Mouse (Mus musculus) forebrain, embryonic 16.5 days (tissue): ENCODE results near the gene Vezf1. TPM values are rescaled to one million over a fixed set of nuclear protein-coding genes. Genes with fewer than 3 reads are reported as not detected.

ENCODE experiments used
- ATAC-seq: fragments of 200-750 bp; cut with Nextera tagmentation; 2 replicates; pipeline ENCODE4 v1.8.0; 2017; ENCODE audit warnings: mild to moderate bottlenecking, moderate library complexity
- H3K27ac ChIP-seq: fragments of 300-500 bp; sonication (generic); 2 replicates; pipeline ENCODE4 v1.5.1; 2014; ENCODE audit warnings: low read length, control low read depth
- H3K27me3 ChIP-seq: fragments of 300-500 bp; sonication (generic); replicated peaks from 2 replicates; pipeline ENCODE4 v1.6.1; 2014; ENCODE audit warnings: low read length; ENCODE audit not compliant: control insufficient read depth, insufficient read depth
- H3K36me3 ChIP-seq: fragments of 300-500 bp; sonication (generic); 2 replicates; pipeline ENCODE4 v1.6.1; 2014; ENCODE audit not compliant: control insufficient read depth, insufficient read depth
- H3K4me1 ChIP-seq: fragments of 300-500 bp; sonication (generic); replicated peaks from 2 replicates; pipeline ENCODE4 v1.6.1; 2014; ENCODE audit warnings: low read length; ENCODE audit not compliant: control insufficient read depth, insufficient read depth
- H3K4me2 ChIP-seq: fragments of 300-500 bp; sonication (generic); 2 replicates; pipeline ENCODE4 v1.6.1; 2014; ENCODE audit warnings: mild to moderate bottlenecking, low read length, control low read depth
- H3K4me3 ChIP-seq: fragments of 300-500 bp; sonication (generic); replicated peaks from 2 replicates; pipeline ENCODE4 v1.5.1; 2014; ENCODE audit warnings: mild to moderate bottlenecking, low read length, control low read depth
- H3K9ac ChIP-seq: fragments of 300-500 bp; sonication (generic); replicated peaks from 2 replicates; pipeline ENCODE4 v1.6.1; 2014; ENCODE audit warnings: low read depth, low read length, control low read depth
- H3K9me3 ChIP-seq: fragments of 300-500 bp; sonication (generic); 2 replicates; pipeline ENCODE4 v1.6.1; 2016; ENCODE audit warnings: low read length; ENCODE audit not compliant: control insufficient read depth
- WGBS: fragments of 180-500 bp; shearing (Covaris S2); extraction: QIAGEN DNeasy Blood & Tissue Kit; methylation state at CpG from one replicate; pipeline ENCODE4 v1.1.7; 2014; 5-methylcytosine and 5-hydroxymethylcytosine counted together
- polyA plus RNA-seq: library from polyadenylated mRNA; unstranded; fragments of >200 nt; fragmentation: Nextera tagmentation; extraction: Ambion mirVana; gene quantifications from 2 replicates; pipeline ENCODE4 v1.2.1, GENCODE M21; 2015

The Vezf1 gene
- 59.7 and 68.1 TPM in 2 replicates for polyA plus RNA-seq

DNA sequence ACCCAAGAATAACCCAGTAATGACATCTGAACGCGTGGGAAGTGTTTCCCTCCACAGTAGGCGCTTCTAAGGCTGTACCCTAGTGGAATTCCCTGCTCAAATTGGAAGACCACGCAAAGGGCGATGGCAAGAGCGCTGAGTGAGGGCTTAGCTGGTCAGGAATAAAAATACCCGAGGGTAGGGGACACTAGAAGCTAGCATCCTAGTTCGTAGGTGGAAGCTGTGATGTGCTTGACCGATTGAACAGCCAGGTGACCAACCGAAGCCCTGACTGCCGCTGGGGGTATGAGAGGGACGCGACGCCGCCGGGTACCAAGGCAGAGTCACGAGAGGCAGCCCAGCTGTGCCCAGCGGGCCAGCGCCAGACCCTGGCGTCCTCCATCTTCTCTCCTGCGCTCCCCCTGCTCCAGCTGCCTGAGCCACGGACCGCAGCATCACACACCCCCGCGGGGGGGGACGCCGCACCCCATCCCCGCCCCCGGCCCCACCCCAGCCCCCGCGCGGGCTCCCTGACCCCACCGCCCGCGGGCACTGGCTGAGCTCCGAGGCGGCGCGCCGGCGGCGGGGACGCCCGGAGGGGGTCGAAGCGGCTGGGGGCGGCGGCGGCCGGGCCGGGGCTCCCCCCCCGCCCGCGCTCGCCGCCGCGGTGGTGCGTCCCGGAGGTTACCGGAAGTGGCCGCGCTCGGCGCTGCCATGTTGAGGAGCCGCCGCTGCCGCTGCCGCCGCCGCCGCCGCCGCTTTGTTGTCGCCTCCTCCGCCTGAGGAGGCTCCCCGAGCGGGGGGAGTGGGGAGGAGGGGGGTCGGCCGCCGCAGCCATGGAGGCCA, at the start of gene Vezf1:
TSS of gene Vezf1 (plus strand) at position 694 of the 825 bp plus-strand sequence.
- H3K27ac ChIP-seq = peak within 1 kb of the TSS; percentile 96
- H3K4me3 ChIP-seq = peak within 1 kb of the TSS; percentile 98
- H3K36me3 ChIP-seq = no peaks in the 10 kb centered on the region
- H3K9me3 ChIP-seq = no peaks in the 10 kb centered on the region
- H3K9ac ChIP-seq = peak within 1 kb of the TSS; percentile 99
- ATAC-seq = peak; percentile 89
- peaks cover 33% of the 10 kb centered on the region for H3K4me1 ChIP-seq
- H3K27me3 ChIP-seq = no peaks in the 10 kb centered on the region
- WGBS = under 1% methylated on average over 26 of the region's 81 CpGs
- H3K4me2 ChIP-seq = peak within 1 kb of the TSS; percentile 94

DNA sequence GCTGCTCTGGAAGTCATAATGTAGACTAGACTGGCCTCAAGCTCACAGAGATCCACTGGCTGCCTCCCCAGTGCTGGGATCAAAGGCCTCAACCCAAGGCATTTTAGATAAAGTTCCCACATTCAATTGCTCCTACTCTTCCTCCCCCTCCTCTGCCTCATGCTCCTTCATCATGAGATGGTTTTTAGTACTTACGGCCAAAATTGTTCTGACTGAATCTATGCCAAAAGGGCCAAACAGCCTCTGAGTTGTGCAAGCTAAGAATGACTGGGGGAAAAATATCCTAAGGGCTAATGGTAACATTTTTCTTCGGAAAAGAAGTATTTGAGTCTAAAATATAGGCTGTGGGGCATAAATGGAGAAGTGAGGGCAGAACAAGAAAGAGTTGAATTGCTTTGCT, 44.1 kb upstream of the Vezf1 start:
- WGBS = 90% methylated on average over 2 of the region's 2 CpGs
- Histone ChIP-seq H3K4me2 (no peak overlapping the region), H3K9me3 (no peaks in the 10 kb centered on the region), H3K4me3 (no peak overlapping the region), H3K27ac (no peak overlapping the region), H3K9ac (no peak overlapping the region), H3K27me3 (no peaks in the 10 kb centered on the region), H3K4me1 (peaks cover 14% of the 10 kb centered on the region), H3K36me3 (no peaks in the 10 kb centered on the region)
- ATAC-seq = no peak

DNA sequence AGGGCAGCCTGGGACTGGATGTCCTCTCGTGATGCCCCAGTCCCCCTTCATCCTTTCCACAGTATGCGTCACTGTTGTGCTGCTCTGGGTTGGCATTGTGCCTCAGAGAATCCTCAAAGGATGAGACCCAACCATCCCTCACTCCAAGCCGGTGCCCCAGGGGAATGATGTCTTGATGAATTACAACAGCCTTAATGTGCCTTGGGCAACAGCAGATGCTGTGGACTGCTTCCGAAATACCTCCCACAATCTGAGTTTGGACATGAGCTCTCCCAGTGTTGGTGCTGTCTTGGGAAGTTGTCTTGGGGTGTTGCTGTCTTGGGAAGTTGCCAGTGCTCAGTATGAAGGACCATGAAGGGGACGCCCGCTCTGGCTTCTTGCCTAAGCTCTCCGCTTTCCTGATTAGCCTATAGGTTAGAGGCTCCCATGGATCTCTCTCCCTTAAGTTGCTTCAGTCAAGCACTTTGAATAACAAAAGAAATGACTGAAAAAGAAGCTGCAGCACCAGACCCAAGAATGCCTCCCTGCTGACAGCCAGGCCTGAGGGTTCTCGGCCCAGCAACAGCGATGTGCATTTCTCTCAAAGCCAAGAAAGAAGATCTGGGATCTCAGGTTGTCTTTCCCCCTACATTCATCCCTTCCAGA, 40.6 kb upstream of the Vezf1 start:
- H3K36me3 ChIP-seq = no peaks in the 10 kb centered on the region
- H3K9me3 ChIP-seq = no peaks in the 10 kb centered on the region
- no peak overlapping the region for H3K4me3 ChIP-seq
- 0 out of 2 replicates have a peak, but pooled peaks have one; percentile 1 for ATAC-seq
- no peaks in the 10 kb centered on the region for H3K27me3 ChIP-seq
- no peak overlapping the region for H3K4me2 ChIP-seq
- H3K27ac ChIP-seq = peak overlapping the region; percentile 83
- H3K9ac ChIP-seq = no peak overlapping the region
- H3K4me1 ChIP-seq = peaks cover 24% of the 10 kb centered on the region
- WGBS = 30% methylated on average over 9 of the region's 9 CpGs

DNA sequence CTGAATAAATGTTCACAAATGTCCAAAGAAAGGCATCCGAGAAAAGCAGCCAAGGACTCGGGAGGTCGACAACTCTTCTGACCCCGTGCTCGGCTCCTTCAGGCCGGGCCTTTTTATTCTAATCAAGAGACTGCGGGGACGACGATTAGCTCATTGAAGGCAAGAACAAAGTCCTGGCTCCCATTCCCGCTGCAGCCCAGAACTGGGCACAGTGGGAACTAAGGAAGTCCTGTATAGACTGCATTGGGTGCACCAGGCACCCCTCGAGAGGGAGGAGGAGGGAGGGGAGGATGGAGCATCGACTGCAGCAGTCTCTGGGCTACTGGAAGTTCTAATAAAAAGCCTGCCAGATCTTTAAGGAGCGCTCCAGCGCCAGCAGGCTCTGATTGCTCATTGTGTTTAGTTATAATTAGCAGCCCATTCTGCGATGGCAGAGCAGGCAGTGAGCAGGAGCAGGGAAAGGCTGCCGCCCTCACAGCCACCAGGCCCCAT, 39.8 kb upstream of the Vezf1 start:
- peak overlapping the region; percentile 83 for H3K27ac ChIP-seq
- H3K4me3 ChIP-seq = no peak overlapping the region
- peak overlapping the region; percentile 11; the same call in 1 of the 2 replicates for H3K4me2 ChIP-seq
- 1% methylated on average over 16 of the region's 16 CpGs for WGBS
- H3K27me3 ChIP-seq = no peaks in the 10 kb centered on the region
- H3K9me3 ChIP-seq = no peaks in the 10 kb centered on the region
- H3K9ac ChIP-seq = peak overlapping the region; percentile 26; the same call in 1 of the 2 replicates
- ATAC-seq = peak; percentile 89
- H3K36me3 ChIP-seq = no peaks in the 10 kb centered on the region
- H3K4me1 ChIP-seq = peaks cover 27% of the 10 kb centered on the region

DNA sequence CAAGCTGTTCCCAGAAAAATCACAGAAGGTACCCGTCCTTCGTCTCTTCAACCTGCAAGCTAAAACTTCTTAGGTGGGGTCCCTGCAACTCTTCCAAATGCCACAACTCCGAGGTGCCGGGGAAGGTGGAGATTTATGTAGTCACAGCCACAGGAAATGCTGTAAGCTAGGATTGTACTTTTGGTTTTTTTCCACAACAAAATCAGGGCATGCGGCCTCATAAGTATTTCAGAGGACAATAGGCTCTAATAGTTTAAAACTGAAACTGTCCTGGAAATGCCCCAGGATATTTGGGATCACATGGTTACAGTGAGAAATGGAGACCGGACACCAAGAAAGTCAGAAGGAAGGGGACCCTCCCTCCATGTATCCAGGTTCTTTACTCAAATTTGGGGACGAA, 37.9 kb upstream of the Vezf1 start:
- H3K4me3 ChIP-seq = no peak overlapping the region
- H3K9ac ChIP-seq = no peak overlapping the region
- no peaks in the 10 kb centered on the region for H3K9me3 ChIP-seq
- ATAC-seq = no peak
- no peak overlapping the region for H3K27ac ChIP-seq
- H3K4me1 ChIP-seq = peaks cover 27% of the 10 kb centered on the region
- H3K36me3 ChIP-seq = no peaks in the 10 kb centered on the region
- WGBS = 94% methylated on average over 7 of the region's 7 CpGs
- H3K4me2 ChIP-seq = no peak overlapping the region
- no peaks in the 10 kb centered on the region for H3K27me3 ChIP-seq

GRCm38 (mm10) chr11:88030836-88031235, 37.2 kb upstream of the Vezf1 start:
- ATAC-seq = no peak
- Histone ChIP-seq H3K4me2 (no peak overlapping the region), H3K9ac (no peak overlapping the region), H3K4me1 (peaks cover 27% of the 10 kb centered on the region), H3K4me3 (no peak overlapping the region), H3K9me3 (no peaks in the 10 kb centered on the region), H3K27ac (no peak overlapping the region), H3K36me3 (no peaks in the 10 kb centered on the region), H3K27me3 (no peaks in the 10 kb centered on the region)
- 96% methylated on average over 2 of the region's 2 CpGs for WGBS

GRCm38 (mm10) chr11:88031753-88032152, 36.3 kb upstream of the Vezf1 start:
- no peak overlapping the region for H3K4me3 ChIP-seq
- H3K27me3 ChIP-seq = no peaks in the 10 kb centered on the region
- H3K27ac ChIP-seq = peak overlapping the region; percentile 68; the same call in 1 of the 2 replicates
- no peak overlapping the region for H3K9ac ChIP-seq
- peak; percentile 53 for ATAC-seq
- no peaks in the 10 kb centered on the region for H3K9me3 ChIP-seq
- H3K36me3 ChIP-seq = no peaks in the 10 kb centered on the region
- peaks cover 27% of the 10 kb centered on the region for H3K4me1 ChIP-seq
- H3K4me2 ChIP-seq = no peak overlapping the region
- 54% methylated on average over 5 of the region's 5 CpGs for WGBS

DNA sequence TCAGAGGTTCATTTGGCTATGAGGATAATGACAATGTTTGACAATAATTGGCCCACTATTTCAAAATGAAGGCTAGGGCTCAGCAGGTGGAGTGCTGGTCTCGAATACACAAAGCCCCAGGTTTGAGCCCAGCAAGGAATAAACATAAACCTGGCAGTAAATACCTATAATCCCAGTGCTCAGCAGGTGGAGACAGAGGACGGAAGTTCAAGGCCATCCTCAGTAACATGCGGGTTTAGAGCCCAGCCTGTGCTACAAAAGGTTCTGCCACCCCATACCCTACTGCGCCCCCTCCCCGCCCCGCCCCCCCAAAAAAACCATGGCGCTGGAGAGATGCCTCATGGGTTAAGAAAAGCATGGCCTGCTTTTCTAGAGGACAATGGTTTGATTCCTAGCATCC, 32.1 kb upstream of the Vezf1 start:
- Histone ChIP-seq H3K27me3 (no peaks in the 10 kb centered on the region), H3K9ac (no peak overlapping the region), H3K36me3 (no peaks in the 10 kb centered on the region), H3K4me1 (peaks cover 15% of the 10 kb centered on the region), H3K4me2 (no peak overlapping the region), H3K9me3 (no peaks in the 10 kb centered on the region), H3K27ac (no peak overlapping the region), H3K4me3 (no peak overlapping the region)
- no peak for ATAC-seq
- WGBS = 72% methylated on average over 7 of the region's 7 CpGs

DNA sequence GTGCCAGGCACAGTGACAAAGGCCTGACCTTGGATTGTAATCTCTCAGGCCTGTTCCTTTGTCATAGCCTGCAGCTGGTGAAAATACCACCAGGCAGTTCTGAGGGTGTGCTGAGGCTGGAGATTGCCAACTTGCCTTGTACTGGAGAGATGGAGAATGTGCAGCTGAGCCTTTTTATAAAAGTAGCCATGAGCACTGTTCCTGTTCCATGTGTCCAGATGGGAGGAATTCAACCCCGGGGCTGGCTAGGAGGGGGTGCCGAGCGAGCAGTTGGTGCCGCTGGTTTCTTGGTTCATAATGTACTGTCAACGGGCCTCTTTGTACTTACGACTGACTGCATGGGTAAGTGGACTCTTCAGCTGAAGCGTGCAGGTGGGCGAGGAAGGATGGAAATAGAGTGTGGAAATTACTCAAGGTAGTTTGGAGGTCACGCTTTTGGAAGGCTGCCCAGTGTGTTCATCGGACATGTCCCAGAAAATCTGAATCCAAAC, 31.3 kb upstream of the Vezf1 start:
- WGBS = 68% methylated on average over 10 of the region's 10 CpGs
- Histone ChIP-seq H3K27me3 (no peaks in the 10 kb centered on the region), H3K27ac (no peak overlapping the region)

More for the DNA sequence above, 31.3 kb upstream of the Vezf1 start:
- Histone ChIP-seq H3K36me3 (no peaks in the 10 kb centered on the region), H3K9ac (no peak overlapping the region), H3K9me3 (no peaks in the 10 kb centered on the region), H3K4me3 (no peak overlapping the region), H3K4me2 (no peak overlapping the region), H3K4me1 (peaks cover 10% of the 10 kb centered on the region; the same call in 1 of the 2 replicates)
- no peak for ATAC-seq
